Mouse (Mus musculus) hindbrain, embryonic 10.5 days (tissue): ENCODE results near the gene Pink1. TPM values are rescaled to one million over a fixed set of nuclear protein-coding genes. Genes with fewer than 3 reads are reported as not detected.

Experiments used
- DNase-seq: peaks from one replicate; pipeline ENCODE4 v3.0.0-alpha.2; 2017; ENCODE audit warnings: low spot score
- H3K27ac ChIP-seq: fragments of 300-500 bp; sonication (generic); 2 replicates; pipeline ENCODE4 v1.5.1; 2016; ENCODE audit warnings: mild to moderate bottlenecking, moderate library complexity
- H3K27me3 ChIP-seq: fragments of 300-500 bp; sonication (generic); 2 replicates; pipeline ENCODE4 v1.6.1; 2016; ENCODE audit warnings: mild to moderate bottlenecking; ENCODE audit not compliant: poor library complexity, insufficient read depth, severe bottlenecking
- H3K36me3 ChIP-seq: fragments of 300-500 bp; sonication (generic); 2 replicates; pipeline ENCODE4 v1.6.1; 2016; ENCODE audit warnings: mild to moderate bottlenecking, moderate library complexity
- H3K4me1 ChIP-seq: fragments of 300-500 bp; sonication (generic); replicated peaks from 2 replicates; pipeline ENCODE4 v1.6.1; 2016; ENCODE audit warnings: mild to moderate bottlenecking
- H3K4me3 ChIP-seq: fragments of 300-500 bp; sonication (generic); 2 replicates; pipeline ENCODE4 v1.5.1; 2016; ENCODE audit warnings: mild to moderate bottlenecking, moderate library complexity
- H3K9me3 ChIP-seq: fragments of 300-500 bp; sonication (generic); 2 replicates; pipeline ENCODE4 v1.6.1; 2016; ENCODE audit warnings: mild to moderate bottlenecking, moderate library complexity
- WGBS: fragments of 180-500 bp; shearing (Covaris S2); methylation state at CpG from one replicate; pipeline ENCODE4 v1.1.7; 2016; 5-methylcytosine and 5-hydroxymethylcytosine counted together
- polyA plus RNA-seq: library from polyadenylated mRNA; unstranded; fragments of >200 nt; fragmentation: Nextera tagmentation; extraction: Ambion mirVana; gene quantifications from 2 replicates; pipeline ENCODE4 v1.2.1, GENCODE M21; 2016

Gene Pink1
- polyA plus RNA-seq, 1 experiment from 2014 or later: 52.2 TPM

DNA sequence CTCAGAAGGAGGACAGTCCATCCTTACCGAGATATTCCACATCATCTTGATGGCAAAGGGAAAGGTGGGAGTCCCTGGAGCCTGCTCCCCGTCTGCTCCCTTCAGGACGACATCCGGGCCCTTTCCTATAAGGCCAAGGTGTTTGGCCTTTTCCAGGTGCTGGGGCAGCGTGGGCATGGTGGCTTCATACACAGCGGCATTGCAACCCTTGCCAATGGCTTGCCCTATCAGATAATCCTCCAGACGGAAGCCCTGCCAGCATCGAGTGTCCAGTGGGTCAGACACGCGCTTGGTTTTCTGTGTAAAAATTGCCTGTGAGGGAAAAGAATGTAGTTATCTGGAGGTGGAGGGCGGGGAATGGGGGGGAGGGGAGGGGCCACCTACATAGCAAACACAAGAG lies 5.4 kb downstream of the Pink1 start:
- peaks cover 53% of the 10 kb centered on the region for H3K4me1 ChIP-seq
- no peak overlapping the region for H3K4me3 ChIP-seq
- 0 out of 2 replicates have a peak, but pooled peaks cover 3% of the 10 kb centered on the region for H3K9me3 ChIP-seq
- no peak for DNase-seq
- H3K36me3 ChIP-seq: peaks cover 31% of the 10 kb centered on the region
- 84% methylated on average over 11 of the region's 11 CpGs for WGBS
- H3K27ac ChIP-seq: no peak overlapping the region
- no peaks in the 10 kb centered on the region for H3K27me3 ChIP-seq

DNA sequence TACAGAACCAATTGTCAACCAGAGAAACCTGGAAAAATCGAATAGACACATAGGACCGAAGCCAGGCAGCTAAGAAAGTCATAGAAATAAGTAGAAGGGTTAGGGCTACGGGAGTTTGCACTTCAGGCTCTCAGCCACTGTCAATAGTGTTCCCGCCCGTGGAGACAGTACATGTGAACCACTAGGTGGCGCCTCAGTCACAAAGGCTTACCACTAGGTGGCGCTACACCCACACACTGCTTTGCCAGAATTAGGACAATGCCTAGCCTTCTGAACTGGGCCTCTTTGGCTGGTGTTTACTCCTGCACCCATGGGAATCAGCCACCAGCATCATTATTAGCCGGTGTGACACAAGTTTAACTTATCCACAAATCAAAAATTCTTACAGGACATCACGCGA lies 6.6 kb downstream of the Pink1 start:
- peaks cover 51% of the 10 kb centered on the region for H3K4me1 ChIP-seq
- H3K27me3 ChIP-seq: no peaks in the 10 kb centered on the region
- H3K36me3 ChIP-seq: peaks cover 43% of the 10 kb centered on the region
- 32% methylated on average over 10 of the region's 10 CpGs for WGBS
- H3K27ac ChIP-seq: no peak overlapping the region
- H3K4me3 ChIP-seq: no peak overlapping the region
- 0 out of 2 replicates have a peak, but pooled peaks cover 3% of the 10 kb centered on the region for H3K9me3 ChIP-seq
- peak; percentile 84 for DNase-seq

GRCm38 (mm10) chr4:138318509-138319266 lies 7.4 kb downstream of the Pink1 start:
- peaks cover 52% of the 10 kb centered on the region for H3K36me3 ChIP-seq
- H3K27me3 ChIP-seq: no peaks in the 10 kb centered on the region
- peaks cover 43% of the 10 kb centered on the region for H3K4me1 ChIP-seq
- H3K4me3 ChIP-seq: no peak overlapping the region
- H3K9me3 ChIP-seq: 0 out of 2 replicates have a peak, but pooled peaks cover 3% of the 10 kb centered on the region
- peak; percentile 62 for DNase-seq
- WGBS: 49% methylated on average over 6 of the region's 6 CpGs
- H3K27ac ChIP-seq: no peak overlapping the region

DNA sequence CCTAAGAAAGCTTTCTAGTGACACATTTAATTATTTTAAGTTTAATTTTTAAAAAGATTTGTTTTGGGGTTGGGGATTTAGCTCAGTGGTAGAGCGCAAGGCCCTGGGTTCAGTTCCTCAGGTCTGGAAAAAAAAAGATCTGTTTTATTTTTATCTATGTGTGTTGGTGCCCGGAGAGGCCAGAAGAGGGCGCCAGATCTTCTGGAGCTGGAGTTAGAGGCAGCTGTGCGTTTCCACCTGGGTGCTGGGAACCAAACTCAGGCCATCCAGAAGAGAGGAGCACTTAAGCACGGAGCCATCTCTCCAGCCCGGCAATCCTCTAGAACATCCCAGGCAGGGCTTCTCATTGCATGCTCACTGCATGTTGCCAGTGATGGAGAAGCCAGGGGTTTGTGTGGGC lies 9.7 kb downstream of the Pink1 start:
- H3K4me3 ChIP-seq: no peak overlapping the region
- H3K27ac ChIP-seq: no peak overlapping the region
- peaks cover 75% of the 10 kb centered on the region for H3K36me3 ChIP-seq
- H3K27me3 ChIP-seq: no peaks in the 10 kb centered on the region
- peaks cover 20% of the 10 kb centered on the region; the same call in 1 of the 2 replicates for H3K4me1 ChIP-seq
- H3K9me3 ChIP-seq: 0 out of 2 replicates have a peak, but pooled peaks cover 3% of the 10 kb centered on the region
- no peak for DNase-seq
- WGBS: 90% methylated on average over 6 of the region's 6 CpGs

GRCm38 (mm10) chr4:138315781-138316180 lies 10.3 kb downstream of the Pink1 start:
- H3K27me3 ChIP-seq: no peaks in the 10 kb centered on the region
- H3K27ac ChIP-seq: no peak overlapping the region
- no peak overlapping the region for H3K4me3 ChIP-seq
- WGBS: 67% methylated on average over 9 of the region's 9 CpGs
- H3K4me1 ChIP-seq: peaks cover 17% of the 10 kb centered on the region; the same call in 1 of the 2 replicates
- DNase-seq: no peak
- H3K9me3 ChIP-seq: 0 out of 2 replicates have a peak, but pooled peaks cover 3% of the 10 kb centered on the region
- H3K36me3 ChIP-seq: peaks cover 80% of the 10 kb centered on the region

- Histone ChIP-seq H3K4me1 (peaks cover 11% of the 10 kb centered on the region; the same call in 1 of the 2 replicates), H3K9me3 (0 out of 2 replicates have a peak, but pooled peaks cover 3% of the 10 kb centered on the region), H3K4me3 (no peak overlapping the region), H3K27ac (no peak overlapping the region), H3K27me3 (no peaks in the 10 kb centered on the region), H3K36me3 (peaks cover 90% of the 10 kb centered on the region)
- 88% methylated on average over 4 of the region's 4 CpGs for WGBS
- DNase-seq: no peak
These were observed 12.3 kb downstream of the Pink1 start for GRCm38 (mm10) chr4:138313795-138314194.

- Histone ChIP-seq H3K36me3 (peaks cover 98% of the 10 kb centered on the region), H3K27me3 (no peaks in the 10 kb centered on the region), H3K9me3 (0 out of 2 replicates have a peak, but pooled peaks cover 3% of the 10 kb centered on the region), H3K27ac (no peak overlapping the region), H3K4me3 (no peak overlapping the region), H3K4me1 (peaks cover 8% of the 10 kb centered on the region; the same call in 1 of the 2 replicates)
- WGBS: 89% methylated on average over 11 of the region's 11 CpGs
- DNase-seq: no peak
These were observed 13.1 kb downstream of the Pink1 start for GRCm38 (mm10) chr4:138313021-138313420.

- Histone ChIP-seq H3K36me3 (peaks cover 100% of the 10 kb centered on the region), H3K4me3 (no peak overlapping the region), H3K4me1 (0 out of 2 replicates have a peak, but pooled peaks cover 5% of the 10 kb centered on the region), H3K27me3 (no peaks in the 10 kb centered on the region), H3K9me3 (0 out of 2 replicates have a peak, but pooled peaks cover 3% of the 10 kb centered on the region), H3K27ac (no peak overlapping the region)
- no peak for DNase-seq
- WGBS: 93% methylated on average over 3 of the region's 3 CpGs
These were observed 14.0 kb downstream of the Pink1 start for GRCm38 (mm10) chr4:138312105-138312504.

GRCm38 (mm10) chr4:138311595-138311994 lies 14.5 kb downstream of the Pink1 start:
- Histone ChIP-seq H3K36me3 (peaks cover 100% of the 10 kb centered on the region), H3K9me3 (0 out of 2 replicates have a peak, but pooled peaks cover 3% of the 10 kb centered on the region), H3K27me3 (no peaks in the 10 kb centered on the region), H3K27ac (no peak overlapping the region), H3K4me1 (0 out of 2 replicates have a peak, but pooled peaks cover 10% of the 10 kb centered on the region), H3K4me3 (no peak overlapping the region)
- WGBS: 71% methylated on average over 8 of the region's 8 CpGs
- peak; percentile 28 for DNase-seq

DNA sequence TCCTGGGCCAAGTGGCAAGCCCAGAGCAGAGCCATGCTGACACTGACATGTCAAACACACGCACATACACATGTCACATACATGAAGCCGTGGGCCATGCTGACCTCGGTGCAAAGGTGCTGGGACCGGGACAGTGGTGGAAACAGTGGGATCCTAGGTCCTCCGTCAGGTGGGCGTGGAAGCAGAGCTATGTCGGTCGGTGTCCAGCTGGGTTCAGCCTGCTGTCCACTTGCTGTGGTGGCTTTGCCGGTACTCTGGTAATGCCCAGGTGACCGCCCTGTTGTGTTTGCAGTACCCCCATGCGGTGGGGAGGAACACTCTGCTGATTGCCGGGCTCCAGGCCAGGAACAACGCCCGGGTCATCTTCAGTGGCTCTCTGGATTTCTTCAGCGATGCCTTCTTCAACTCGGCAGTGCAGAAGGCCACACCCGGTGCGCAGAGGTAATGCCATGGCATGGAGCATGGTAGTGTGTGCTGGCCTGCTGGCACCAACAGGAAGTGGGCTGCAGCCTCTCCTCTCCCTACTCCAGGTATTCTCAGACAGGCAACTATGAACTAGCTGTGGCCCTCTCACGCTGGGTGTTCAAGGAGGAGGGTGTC lies 15.7 kb downstream of the Pink1 start:
- Histone ChIP-seq H3K4me1 (peaks cover 17% of the 10 kb centered on the region), H3K27me3 (no peaks in the 10 kb centered on the region), H3K4me3 (no peak overlapping the region), H3K27ac (no peak overlapping the region), H3K36me3 (peaks cover 91% of the 10 kb centered on the region), H3K9me3 (no peaks in the 10 kb centered on the region)
- no peak for DNase-seq
- 94% methylated on average over 19 of the region's 19 CpGs for WGBS

DNA sequence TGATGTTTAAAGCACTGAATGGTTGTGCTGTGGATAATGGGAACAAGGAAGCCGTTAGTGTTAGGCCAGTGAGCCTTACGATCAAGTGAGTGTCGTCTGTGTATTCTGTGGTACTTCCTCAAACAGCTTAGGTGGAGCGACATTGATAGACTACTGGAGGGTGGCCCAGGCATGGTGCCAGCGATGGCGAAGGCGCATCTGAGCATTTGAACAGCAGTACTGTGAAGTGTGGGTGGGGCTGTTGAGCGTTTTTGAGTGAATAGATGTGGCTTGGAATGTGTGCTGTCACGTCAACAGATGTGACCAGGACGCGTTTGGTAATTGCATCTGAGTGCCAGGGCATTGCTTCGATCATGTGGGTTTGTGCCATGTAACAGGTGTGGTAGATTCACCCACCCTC lies 18.4 kb downstream of the Pink1 start:
- H3K9me3 ChIP-seq: no peaks in the 10 kb centered on the region
- no peak overlapping the region for H3K27ac ChIP-seq
- no peak for DNase-seq
- peaks cover 64% of the 10 kb centered on the region for H3K36me3 ChIP-seq
- H3K27me3 ChIP-seq: no peaks in the 10 kb centered on the region
- 96% methylated on average over 12 of the region's 12 CpGs for WGBS
- no peak overlapping the region for H3K4me3 ChIP-seq
- H3K4me1 ChIP-seq: peaks cover 34% of the 10 kb centered on the region

GRCm38 (mm10) chr4:138307025-138307424 lies 19.1 kb downstream of the Pink1 start:
- Histone ChIP-seq H3K36me3 (peaks cover 57% of the 10 kb centered on the region), H3K9me3 (no peaks in the 10 kb centered on the region)
- WGBS: 93% methylated on average over 3 of the region's 3 CpGs

More at GRCm38 (mm10) chr4:138307025-138307424, 19.1 kb downstream of the Pink1 start:
- Histone ChIP-seq H3K27ac (no peak overlapping the region), H3K27me3 (no peaks in the 10 kb centered on the region), H3K4me1 (peaks cover 37% of the 10 kb centered on the region), H3K4me3 (no peak overlapping the region)
- DNase-seq: no peak
